Mouse (Mus musculus) liver, postnatal 0 days (tissue): ENCODE data around the gene Lyrm4.

Source experiments
- CTCF ChIP-seq: sonication (generic); IDR thresholded peaks from 2 replicates; pipeline ENCODE4 v1.5.1; 2016; ENCODE audit warnings: antibody characterized with exemption, low read depth
- EP300 ChIP-seq: IDR thresholded peaks from 2 replicates; pipeline ENCODE4 v1.6.1; 2016; ENCODE audit warnings: antibody characterized with exemption, low read depth, mild to moderate bottlenecking

- no peak for TF ChIP-seq CTCF
- TF ChIP-seq EP300, result no peak
Measured at GRCm38 (mm10) chr13:35968131-35968718, 149.1 kb downstream of the Lyrm4 start.
